ENCODE assay signal across 8 mouse cellular contexts in the genomic region with DNA sequence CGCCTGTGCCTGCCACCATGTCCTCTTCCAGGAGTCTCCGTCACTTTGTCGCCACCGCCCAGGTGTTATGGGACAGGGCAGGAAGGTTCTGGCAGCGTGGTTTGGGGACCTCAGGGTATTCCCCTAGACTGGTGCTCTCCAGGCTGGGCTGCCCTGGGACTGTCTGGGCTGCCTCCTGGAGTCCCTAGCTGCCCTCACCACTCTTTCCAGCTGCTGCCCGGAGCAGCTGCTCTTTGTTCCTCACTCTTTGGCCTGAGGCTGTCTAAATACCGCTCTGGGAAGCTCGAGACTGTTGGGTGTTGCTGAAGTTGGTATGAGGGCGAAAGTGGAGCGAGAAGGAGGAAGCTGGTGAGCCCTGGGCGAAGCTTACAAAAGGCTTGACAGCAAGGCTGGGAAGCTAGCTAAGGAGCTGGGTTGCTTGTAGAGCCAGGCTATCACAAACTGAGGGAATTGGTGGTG. TPM values are rescaled to one million over a fixed set of nuclear protein-coding genes. Genes with fewer than 3 reads are reported as not detected.
DNase-seq lines count a peak whose midpoint lies in the region; ATAC-seq and TF ChIP-seq lines count a peak whose summit lies in the region.

No protein-coding gene starts in this region.

- no peak for TF ChIP-seq CTCF in intestine, postnatal 0 days (IDR thresholded peaks at IDR 0.05; ENCODE audit: low read depth)
- TF ChIP-seq CTCF in lung, adult 2 months (IDR thresholded peaks at IDR 0.05; ENCODE audit: insufficient read depth, low read length), result no peak

- no peaks in the 10 kb centered on the region for H3K27me3 ChIP-seq in forebrain, embryonic 16.5 days (replicated peaks; ENCODE audit: control insufficient read depth, insufficient read depth, low read length)
- H3K27me3 ChIP-seq in intestine, postnatal 0 days (replicated peaks; ENCODE audit: control insufficient read depth, insufficient read depth, low read length), result no peaks in the 10 kb centered on the region
- peaks cover 3% of the 10 kb centered on the region; the same call in 1 of the 2 replicates for H3K27me3 ChIP-seq in neural tube, embryonic 13.5 days

- H3K4me2 ChIP-seq in forebrain, embryonic 16.5 days (ENCODE audit: low read length), result peak overlapping the region; percentile 88
- peak overlapping the region; percentile 98 for H3K4me2 ChIP-seq in intestine, postnatal 0 days (replicated peaks; ENCODE audit: low read depth)
- peak overlapping the region; percentile 85 for H3K4me2 ChIP-seq in neural tube, embryonic 13.5 days

- peak; percentile 28 for DNase-seq in urinary bladder, adult 2 months (ENCODE audit: low spot score)
- DNase-seq in urinary bladder, postnatal 4 days (ENCODE audit: low spot score in 2 of 2), result no peak
- peak; percentile 49 for DNase-seq in lung, adult 2 months
- DNase-seq in T-cell, adult 2 months (ENCODE audit: low spot score), result no peak
- no peak for DNase-seq in cerebellum, postnatal 10 days

- no peaks in the 10 kb centered on the region for H3K36me3 ChIP-seq in forebrain, embryonic 16.5 days (ENCODE audit: control insufficient read depth, insufficient read depth)
- no peaks in the 10 kb centered on the region for H3K36me3 ChIP-seq in intestine, postnatal 0 days (ENCODE audit: control insufficient read depth, insufficient read depth)
- peaks cover 28% of the 10 kb centered on the region for H3K36me3 ChIP-seq in neural tube, embryonic 13.5 days

- peaks cover 27% of the 10 kb centered on the region for H3K4me1 ChIP-seq in forebrain, embryonic 16.5 days (replicated peaks; ENCODE audit: control insufficient read depth, insufficient read depth, low read length)
- H3K4me1 ChIP-seq in intestine, postnatal 0 days (replicated peaks; ENCODE audit: control insufficient read depth, insufficient read depth, low read length), result peaks cover 12% of the 10 kb centered on the region; the same call in 1 of the 2 replicates
- peaks cover 11% of the 10 kb centered on the region for H3K4me1 ChIP-seq in lung, adult 2 months (ENCODE audit: control insufficient read depth, insufficient read depth, low read length)
- peaks cover 42% of the 10 kb centered on the region for H3K4me1 ChIP-seq in neural tube, embryonic 13.5 days (replicated peaks)

- peak; percentile 14; the same call in 1 of the 2 replicates for ATAC-seq in forebrain, embryonic 16.5 days
- peak; percentile 22; the same call in 1 of the 2 replicates for ATAC-seq in intestine, postnatal 0 days
- peak; percentile 42; the same call in 1 of the 2 replicates for ATAC-seq in neural tube, embryonic 13.5 days (ENCODE audit: low read depth)

- H3K9ac ChIP-seq in forebrain, embryonic 16.5 days (replicated peaks; ENCODE audit: low read depth, low read length), result peak overlapping the region; percentile 61
- H3K9ac ChIP-seq in intestine, postnatal 0 days (ENCODE audit: low read depth, low read length), result peak overlapping the region; percentile 46
- H3K9ac ChIP-seq in neural tube, embryonic 13.5 days, result peak overlapping the region; percentile 73

- H3K4me3 ChIP-seq in forebrain, embryonic 16.5 days (replicated peaks; ENCODE audit: low read length), result peak overlapping the region; percentile 46
- H3K4me3 ChIP-seq in intestine, postnatal 0 days (ENCODE audit: low read depth, low read length), result peak overlapping the region; percentile 52
- H3K4me3 ChIP-seq in lung, adult 2 months (replicated peaks; ENCODE audit: extremely low read depth, low read depth, low read length), result peak overlapping the region; percentile 60
- H3K4me3 ChIP-seq in neural tube, embryonic 13.5 days, result peak overlapping the region; percentile 45

- H3K27ac ChIP-seq in forebrain, embryonic 16.5 days (ENCODE audit: low read length), result no peak overlapping the region
- peak overlapping the region; percentile 74 for H3K27ac ChIP-seq in intestine, postnatal 0 days (ENCODE audit: low read depth, low read length)
- peak overlapping the region; percentile 76 for H3K27ac ChIP-seq in neural tube, embryonic 13.5 days (replicated peaks)

- TF ChIP-seq POLR2A in lung, adult 2 months (IDR thresholded peaks at IDR 0.05; ENCODE audit: borderline replicate concordance, extremely low read depth, low read depth, low read length), result no peak

- whole genome bisulfite sequencing in forebrain, embryonic 16.5 days, result 44% methylated on average over 11 of the region's 11 CpGs
- WGBS in intestine, postnatal 0 days, result 27% methylated on average over 11 of the region's 11 CpGs
- WGBS in lung, adult 2 months, result 25% methylated on average over 11 of the region's 11 CpGs
- WGBS in neural tube, embryonic 13.5 days, result 36% methylated on average over 11 of the region's 11 CpGs

- H3K9me3 ChIP-seq in forebrain, embryonic 16.5 days (ENCODE audit: control insufficient read depth, low read length), result no peaks in the 10 kb centered on the region
- no peaks in the 10 kb centered on the region for H3K9me3 ChIP-seq in intestine, postnatal 0 days (ENCODE audit: control insufficient read depth)
- no peaks in the 10 kb centered on the region for H3K9me3 ChIP-seq in neural tube, embryonic 13.5 days

RNA-seq across cellular contexts. Expression of gene Lrrc8d, which starts 32.7 kb away (rescaled TPM):
- polyA plus RNA-seq in urinary bladder, adult 2 months (2012; rRNA removed), result 2.2 and 5.6 TPM in 2 replicates
- 37.5 and 40.8 TPM in 2 replicates for polyA plus RNA-seq in forebrain, embryonic 16.5 days (2015; fragmentation: Nextera tagmentation; extraction: Ambion mirVana)
- polyA plus RNA-seq in intestine, postnatal 0 days (2015; fragmentation: Nextera tagmentation; extraction: Ambion mirVana), result 14.5 and 15.3 TPM in 2 replicates
- polyA plus RNA-seq in lung, adult 2 months (2012; rRNA removed), result 11.3 and 16.6 TPM in 2 replicates
- 37.6 and 39.4 TPM in 2 replicates for polyA plus RNA-seq in neural tube, embryonic 13.5 days (2015; fragmentation: Nextera tagmentation; extraction: Ambion mirVana)

Comparison
In these comparisons a context has a peak if more than half of its experiments do, and no peak if none do; other contexts are left out.
1. DNase-seq: peak in urinary bladder, adult 2 months (single experiment) and lung, adult 2 months (single experiment); none in urinary bladder, postnatal 4 days (0 of 2), T-cell, adult 2 months (single experiment) and cerebellum, postnatal 10 days (0 of 2).
2. Peak in every context shown above with its lines, with median percentiles within 50 percentile points of each other: ATAC-seq, H3K4me2 ChIP-seq, H3K4me3 ChIP-seq and H3K9ac ChIP-seq.